Mouse (Mus musculus) small intestine, adult 2 months (tissue): ENCODE measurements at regions not wholly inside any gene's neighbourhood (a gene's known extent, or its start where the extent isn't known, plus 50 kb on each side); places are given as distances from the start of the nearest gene placed in this dataset.

Source experiments
- H3K27ac ChIP-seq: fragments of 200-500 bp; 2 replicates; pipeline ENCODE4 v1.5.1; 2012; ENCODE audit warnings: low read depth, low read length, control low read depth, inconsistent platforms; ENCODE audit not compliant: insufficient read depth
- H3K27me3 ChIP-seq: fragments of 200-500 bp; 2 replicates; pipeline ENCODE4 v1.6.1; 2012; ENCODE audit warnings: mild to moderate bottlenecking, moderate library complexity, low read length, inconsistent platforms; ENCODE audit not compliant: control insufficient read depth, insufficient read depth
- H3K36me3 ChIP-seq: fragments of 200-500 bp; 2 replicates; pipeline ENCODE4 v1.6.1; 2012; ENCODE audit warnings: mild to moderate bottlenecking, low read length, control low read depth, inconsistent platforms; ENCODE audit not compliant: control insufficient read depth, insufficient read depth
- H3K4me1 ChIP-seq: fragments of 200-500 bp; 2 replicates; pipeline ENCODE4 v1.6.1; 2012; ENCODE audit warnings: low read length, inconsistent platforms, mixed read lengths; ENCODE audit not compliant: control insufficient read depth, insufficient read depth, insufficient read length
- H3K4me3 ChIP-seq: fragments of 200-500 bp; 2 replicates; pipeline ENCODE4 v1.5.1; 2012; ENCODE audit warnings: low read depth, mild to moderate bottlenecking, control low read depth, inconsistent platforms, low read length, moderate library complexity
- CTCF ChIP-seq: fragments of 200-500 bp; IDR thresholded peaks from 2 replicates; pipeline ENCODE4 v1.5.1; 2012; ENCODE audit warnings: low read depth, mild to moderate bottlenecking, control low read depth, inconsistent platforms, low read length, moderate library complexity, mixed read lengths; ENCODE audit not compliant: insufficient replicate concordance, insufficient read length; ENCODE audit errors: extremely low read depth
- POLR2A ChIP-seq: fragments of 200-500 bp; IDR thresholded peaks from 2 replicates; pipeline ENCODE4 v1.6.1; 2012; ENCODE audit warnings: low read depth, mild to moderate bottlenecking, control low read depth, inconsistent platforms, low read length, moderate library complexity
- WGBS: fragments of 180-500 bp; shearing (Covaris S2); methylation state at CpG from one replicate; pipeline ENCODE4 v1.1.7; 2018; 5-methylcytosine and 5-hydroxymethylcytosine counted together

DNA sequence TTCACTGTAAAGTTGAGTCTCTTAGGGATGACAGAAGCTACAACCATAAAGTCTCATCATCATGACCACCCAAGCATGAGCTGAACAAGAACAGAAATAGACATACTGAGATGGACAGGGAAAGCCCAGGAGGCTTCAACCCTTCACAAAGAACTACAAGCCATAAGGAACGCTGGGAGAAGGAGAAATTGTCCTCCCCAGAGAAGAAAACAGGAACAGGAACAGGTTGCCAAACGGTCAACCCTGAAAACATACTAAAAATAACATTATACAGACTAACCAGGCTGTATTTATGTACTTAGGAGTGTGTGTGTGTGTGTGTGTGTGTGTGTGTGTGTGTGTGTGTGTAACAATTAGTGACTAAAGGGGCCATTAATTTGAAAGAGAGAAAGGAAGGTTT is 178.6 kb downstream of the Calcrl start:
- Histone ChIP-seq H3K27ac (no peak overlapping the region), H3K4me3 (no peak overlapping the region), H3K4me1 (peaks cover 3% of the 10 kb centered on the region; the same call in 1 of the 2 replicates), H3K27me3 (no peaks in the 10 kb centered on the region), H3K36me3 (no peaks in the 10 kb centered on the region)
- WGBS: 51% methylated on average over 2 of the region's 2 CpGs
- TF ChIP-seq POLR2A: no peak
- no peak for TF ChIP-seq CTCF

DNA sequence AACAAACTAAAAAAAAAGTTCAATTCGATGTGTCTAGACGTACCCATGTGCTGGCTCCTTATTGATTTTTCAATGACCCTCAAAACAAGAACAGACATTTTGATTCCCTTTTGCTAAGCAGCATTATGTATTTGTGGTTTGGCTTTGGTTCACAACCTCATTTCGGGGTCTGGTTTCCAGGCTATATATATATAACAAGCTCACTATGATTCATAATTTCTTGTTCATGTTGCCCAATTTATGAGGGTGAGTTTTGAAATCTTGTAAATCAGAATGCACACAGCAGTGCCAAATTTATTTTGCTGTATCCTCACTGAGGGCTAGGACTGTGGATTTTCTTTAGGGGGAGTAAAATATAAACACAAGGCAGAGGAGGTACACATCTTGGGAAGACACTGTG is 177.0 kb downstream of the Calcrl start:
- Histone ChIP-seq H3K27ac (no peak overlapping the region), H3K4me3 (no peak overlapping the region), H3K27me3 (no peaks in the 10 kb centered on the region), H3K36me3 (no peaks in the 10 kb centered on the region), H3K4me1 (no peaks in the 10 kb centered on the region)
- WGBS: 85% methylated on average over 3 of the region's 3 CpGs
- TF ChIP-seq POLR2A: no peak

DNA sequence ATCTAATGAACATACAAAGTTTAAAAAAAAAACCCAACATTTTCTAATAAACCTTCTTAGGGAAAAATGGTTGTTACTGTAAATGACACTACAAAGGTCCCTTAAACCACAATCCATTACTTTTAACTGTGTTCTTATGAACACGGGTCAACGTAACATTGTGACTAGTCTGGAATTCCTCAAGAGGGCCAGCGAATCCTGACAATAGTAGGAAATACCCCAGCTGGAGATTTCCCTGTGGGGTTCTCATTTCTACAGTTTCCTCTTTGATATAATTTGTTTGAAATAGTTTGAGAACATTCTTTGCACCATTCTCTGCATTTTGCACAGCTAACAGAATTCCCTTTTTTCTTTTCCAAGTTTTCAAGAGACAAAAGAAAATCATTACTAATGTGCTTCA is 175.3 kb downstream of the Calcrl start:
- Histone ChIP-seq H3K27me3 (no peaks in the 10 kb centered on the region), H3K4me1 (no peaks in the 10 kb centered on the region), H3K27ac (no peak overlapping the region), H3K36me3 (no peaks in the 10 kb centered on the region), H3K4me3 (no peak overlapping the region)
- WGBS: 56% methylated on average over 3 of the region's 3 CpGs
- TF ChIP-seq POLR2A (no peak), CTCF (no peak)

DNA sequence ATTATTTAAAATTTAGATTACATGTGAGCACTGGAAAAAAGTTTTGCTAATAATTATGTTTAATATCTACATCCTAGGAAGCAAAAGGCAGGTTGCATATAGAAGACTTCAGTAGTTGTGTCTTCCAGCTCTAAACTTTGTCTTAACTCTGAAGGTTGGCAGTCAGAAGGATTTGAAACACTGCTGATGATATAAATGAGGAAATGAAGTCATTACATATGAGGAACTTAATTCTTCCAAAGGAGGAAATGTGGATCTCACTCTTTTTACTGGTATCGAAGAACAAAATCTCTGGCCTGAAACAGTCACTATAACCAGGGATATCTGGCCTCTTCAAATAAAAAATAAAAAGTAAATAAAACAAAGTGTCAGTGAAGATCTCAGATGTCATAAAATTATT is 173.1 kb downstream of the Calcrl start:
- Histone ChIP-seq H3K27me3 (no peaks in the 10 kb centered on the region), H3K36me3 (no peaks in the 10 kb centered on the region), H3K27ac (no peak overlapping the region), H3K4me3 (no peak overlapping the region), H3K4me1 (no peaks in the 10 kb centered on the region)
- TF ChIP-seq CTCF: no peak
- TF ChIP-seq POLR2A: no peak
- 72% methylated on average over 1 of the region's 1 CpGs for WGBS

DNA sequence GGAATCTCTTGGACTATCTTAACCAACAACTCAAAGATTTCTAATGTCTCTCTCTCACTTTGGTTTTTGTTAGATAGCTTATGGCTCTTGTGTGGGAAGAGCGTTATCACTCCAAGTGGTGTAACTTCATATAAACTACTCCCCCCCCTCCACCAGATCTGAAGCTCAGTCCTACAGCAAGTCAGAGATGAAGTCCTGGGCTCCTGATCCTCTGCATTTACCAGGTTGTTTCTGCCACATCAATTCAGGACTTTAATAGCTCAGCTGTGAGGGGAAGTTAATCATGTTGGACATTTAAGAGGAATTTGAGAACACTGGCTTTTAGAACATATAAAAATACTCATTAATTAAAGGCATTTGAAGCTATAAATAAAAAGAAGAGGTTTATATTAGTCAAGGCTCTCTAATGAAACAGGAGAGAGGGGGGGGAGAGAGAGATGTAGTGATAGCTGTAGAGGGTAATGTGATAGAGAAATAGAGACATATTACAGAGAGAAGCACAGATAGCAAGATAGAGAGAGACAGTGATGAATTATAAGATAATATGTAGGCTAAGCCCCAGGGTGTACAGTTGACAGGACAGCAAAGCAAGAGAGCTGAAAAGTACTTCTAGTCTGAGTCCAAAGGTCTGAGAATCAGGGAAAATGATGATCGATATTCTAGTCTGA is 166.7 kb downstream of the Calcrl start:
- WGBS: 72% methylated on average over 2 of the region's 2 CpGs
- no peak overlapping the region for H3K27ac ChIP-seq
- no peak overlapping the region for H3K4me3 ChIP-seq
- no peaks in the 10 kb centered on the region for H3K36me3 ChIP-seq
- no peaks in the 10 kb centered on the region for H3K27me3 ChIP-seq
- no peak for TF ChIP-seq POLR2A
- TF ChIP-seq CTCF: no peak
- no peaks in the 10 kb centered on the region for H3K4me1 ChIP-seq

DNA sequence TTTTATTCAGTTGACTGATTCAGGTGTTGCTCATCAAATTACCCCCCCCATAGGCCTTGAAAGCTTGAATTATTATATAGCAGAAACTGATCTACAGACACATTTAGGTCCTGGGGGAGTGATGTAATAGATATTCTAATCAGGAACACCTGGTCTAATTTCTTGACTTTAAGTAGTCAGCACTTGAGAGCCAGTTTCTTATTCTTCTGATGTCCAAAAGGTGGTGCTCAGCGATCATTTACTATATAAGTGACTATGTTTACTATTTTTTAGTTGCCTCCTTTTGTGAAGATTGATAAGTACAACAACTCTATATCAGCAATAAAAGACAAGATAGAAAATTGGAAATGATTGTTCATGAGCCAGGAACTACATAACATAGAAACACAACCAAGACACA is 166.0 kb downstream of the Calcrl start:
- WGBS: 75% methylated on average over 1 of the region's 1 CpGs

DNA sequence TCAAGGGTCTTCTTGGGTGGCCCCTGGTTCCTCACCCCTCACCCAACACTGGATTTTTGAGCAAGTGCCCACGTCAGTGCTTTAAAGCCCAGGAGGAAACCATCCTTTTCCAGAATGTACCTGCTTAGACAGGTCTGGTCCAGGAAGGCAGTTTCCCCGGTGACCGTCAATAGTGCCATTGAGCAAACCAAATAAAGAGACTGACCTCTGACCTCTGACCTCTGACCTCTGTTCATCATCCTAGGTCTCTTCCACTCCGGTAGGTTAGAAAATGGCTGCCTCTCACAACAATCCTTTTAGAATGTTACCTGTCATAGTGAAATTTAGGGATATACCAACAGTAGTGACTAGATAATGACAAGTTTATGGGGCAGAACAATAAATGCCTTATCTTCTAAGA is 164.5 kb downstream of the Calcrl start:
- Histone ChIP-seq H3K36me3 (no peaks in the 10 kb centered on the region), H3K4me3 (no peak overlapping the region), H3K4me1 (no peaks in the 10 kb centered on the region), H3K27ac (no peak overlapping the region), H3K27me3 (no peaks in the 10 kb centered on the region)
- TF ChIP-seq POLR2A: no peak
- no peak for TF ChIP-seq CTCF
- WGBS: 74% methylated on average over 4 of the region's 4 CpGs

More for the DNA sequence above, 166.0 kb downstream of the Calcrl start:
- H3K27me3 ChIP-seq: no peaks in the 10 kb centered on the region
- H3K4me3 ChIP-seq: no peak overlapping the region
- H3K4me1 ChIP-seq: no peaks in the 10 kb centered on the region
- no peak for TF ChIP-seq CTCF
- no peak for TF ChIP-seq POLR2A
- no peak overlapping the region for H3K27ac ChIP-seq
- no peaks in the 10 kb centered on the region for H3K36me3 ChIP-seq

DNA sequence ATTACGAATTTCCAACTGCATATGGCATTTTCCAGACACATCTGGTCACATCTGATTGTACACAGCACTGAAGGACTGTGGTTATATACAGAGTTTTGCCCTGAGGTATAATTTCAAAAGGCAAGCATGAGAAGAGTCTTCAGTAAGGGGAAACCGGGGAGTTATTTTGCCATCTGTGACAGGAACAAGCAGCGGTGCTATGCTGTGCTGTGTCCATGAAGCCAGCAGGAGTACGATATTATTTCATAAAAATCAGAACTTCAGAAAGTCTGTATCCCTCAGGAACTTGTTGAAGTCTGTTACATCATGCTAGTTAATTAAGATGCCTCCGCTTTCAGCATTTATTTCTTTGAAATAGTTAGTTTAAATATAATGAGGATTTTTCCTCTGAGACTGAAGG is 163.7 kb downstream of the Calcrl start:
- WGBS: 94% methylated on average over 5 of the region's 5 CpGs
- Histone ChIP-seq H3K4me1 (no peaks in the 10 kb centered on the region), H3K27ac (no peak overlapping the region), H3K27me3 (no peaks in the 10 kb centered on the region), H3K36me3 (no peaks in the 10 kb centered on the region), H3K4me3 (no peak overlapping the region)
- no peak for TF ChIP-seq POLR2A
- no peak for TF ChIP-seq CTCF
